Mouse (Mus musculus): ENCODE data around the gene Efcab14. TPM values are rescaled to one million over a fixed set of nuclear protein-coding genes. Genes with fewer than 3 reads are reported as not detected.

Efcab14 gene
- 40.5 TPM for polyA plus RNA-seq (2015; fragmentation: Illumina TruSeq; extraction: RNeasy Lipid Tissue Mini Kit (QIAGEN cat#74804); ENCODE audit: low read depth, low replicate concordance)

GRCm38 (mm10) chr4:115737551-115738041, at the start of gene Efcab14:
Gene Efcab14, plus strand, starts transcription at chr4:115737744.

DNA sequence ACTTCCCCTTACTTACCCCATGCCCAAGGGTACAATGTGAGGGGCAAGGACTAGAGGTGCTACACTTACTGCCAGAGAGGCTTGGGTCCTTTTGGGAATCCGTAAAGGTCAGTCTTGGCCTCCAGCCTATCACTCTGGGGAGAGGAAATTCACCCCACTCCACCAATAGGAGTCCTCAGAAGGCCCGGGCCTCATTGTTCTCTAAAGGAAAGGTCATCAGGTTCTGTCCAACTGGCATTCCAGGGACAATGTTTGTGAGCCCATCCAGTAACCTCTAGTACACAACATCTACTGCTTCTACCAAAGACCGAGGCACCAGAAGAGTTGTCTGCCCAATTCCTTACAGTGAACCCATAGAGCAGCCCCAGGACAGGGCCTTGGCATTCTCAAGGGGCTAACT, 43.4 kb downstream of the Efcab14 start, which contains the start of gene Tex38:
Gene Tex38, minus strand, starts transcription at position 101 of the 400 bp plus-strand sequence.

DNA sequence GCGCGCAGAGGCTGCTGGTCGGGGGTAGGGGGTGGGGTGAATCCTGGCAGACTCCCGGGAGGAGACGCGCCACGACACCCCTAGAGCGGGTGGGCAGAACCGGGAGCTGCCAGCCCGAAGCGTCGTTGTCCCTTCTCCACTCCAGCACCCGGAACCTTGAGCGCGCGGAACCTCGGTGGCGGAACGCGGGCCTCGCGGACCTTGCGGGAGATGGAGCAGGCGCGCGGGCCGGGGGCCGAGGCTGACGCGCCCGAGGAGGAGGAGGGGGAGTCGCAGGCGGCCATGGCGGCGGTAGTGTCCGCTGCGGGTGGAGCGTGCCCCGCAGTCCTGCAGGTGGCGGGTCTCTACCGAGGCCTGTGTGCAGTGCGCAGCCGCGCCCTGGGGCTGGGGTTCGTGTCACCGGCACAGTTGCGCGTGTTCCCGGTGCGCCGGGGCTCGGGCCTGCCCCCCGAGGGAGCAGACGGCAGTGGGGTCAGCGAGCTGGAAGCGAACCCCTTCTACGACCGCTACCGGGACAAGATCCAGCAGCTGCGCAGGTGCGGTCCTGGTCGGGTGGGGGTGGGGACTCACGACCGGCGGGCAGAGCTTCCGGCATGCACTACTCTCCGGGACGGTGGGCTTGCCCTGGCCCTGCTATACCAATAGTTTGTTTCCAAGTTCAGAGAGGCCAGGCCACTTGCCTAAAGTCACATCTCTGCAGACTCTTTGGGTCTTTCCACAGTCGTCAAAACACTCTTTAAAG, 47.4 kb downstream of the Efcab14 start, which contains the start of gene Atpaf1:
Gene Atpaf1, plus strand, starts transcription at position 44 of the 742 bp plus-strand sequence.

Other genes with a start within 250 kb of the Efcab14 start
- 0.18 TPM for gene Cyp4a14, start 241.6 kb upstream of the Efcab14 start, polyA plus RNA-seq (2015; fragmentation: Illumina TruSeq; extraction: RNeasy Lipid Tissue Mini Kit (QIAGEN cat#74804); ENCODE audit: low read depth, low replicate concordance)
- not detected for gene Cyp4a10, start 219.5 kb upstream of the Efcab14 start, polyA plus RNA-seq (2015; fragmentation: Illumina TruSeq; extraction: RNeasy Lipid Tissue Mini Kit (QIAGEN cat#74804); ENCODE audit: low read depth, low replicate concordance)
- gene Cyp4a31, start 174.1 kb upstream of the Efcab14 start, polyA plus RNA-seq (2015; fragmentation: Illumina TruSeq; extraction: RNeasy Lipid Tissue Mini Kit (QIAGEN cat#74804); ENCODE audit: low read depth, low replicate concordance): not detected
- gene Cyp4a32, start 136.8 kb upstream of the Efcab14 start, polyA plus RNA-seq (2015; fragmentation: Illumina TruSeq; extraction: RNeasy Lipid Tissue Mini Kit (QIAGEN cat#74804); ENCODE audit: low read depth, low replicate concordance): not detected
- 1.0 TPM for gene Cyp4b1, start 90.0 kb upstream of the Efcab14 start, polyA plus RNA-seq (2015; fragmentation: Illumina TruSeq; extraction: RNeasy Lipid Tissue Mini Kit (QIAGEN cat#74804); ENCODE audit: low read depth, low replicate concordance)
- gene Tex38, start 43.3 kb downstream of the Efcab14 start, polyA plus RNA-seq (2015; fragmentation: Illumina TruSeq; extraction: RNeasy Lipid Tissue Mini Kit (QIAGEN cat#74804); ENCODE audit: low read depth, low replicate concordance): not detected
- gene Atpaf1, start 47.1 kb downstream of the Efcab14 start, polyA plus RNA-seq (2015; fragmentation: Illumina TruSeq; extraction: RNeasy Lipid Tissue Mini Kit (QIAGEN cat#74804); ENCODE audit: low read depth, low replicate concordance): 81.5 TPM
- gene Mob3c, start 90.3 kb downstream of the Efcab14 start, polyA plus RNA-seq (2015; fragmentation: Illumina TruSeq; extraction: RNeasy Lipid Tissue Mini Kit (QIAGEN cat#74804); ENCODE audit: low read depth, low replicate concordance): 4.1 TPM
- 33.0 TPM for gene Mknk1, start 101.5 kb downstream of the Efcab14 start, polyA plus RNA-seq (2015; fragmentation: Illumina TruSeq; extraction: RNeasy Lipid Tissue Mini Kit (QIAGEN cat#74804); ENCODE audit: low read depth, low replicate concordance)
- 0.28 TPM for gene Kncn, start 146.7 kb downstream of the Efcab14 start, polyA plus RNA-seq (2015; fragmentation: Illumina TruSeq; extraction: RNeasy Lipid Tissue Mini Kit (QIAGEN cat#74804); ENCODE audit: low read depth, low replicate concordance)
- gene 6430628N08Rik, start 152.9 kb downstream of the Efcab14 start, polyA plus RNA-seq (2015; fragmentation: Illumina TruSeq; extraction: RNeasy Lipid Tissue Mini Kit (QIAGEN cat#74804); ENCODE audit: low read depth, low replicate concordance): 0.28 TPM
- gene Dmbx1, start 202.2 kb downstream of the Efcab14 start, polyA plus RNA-seq (2015; fragmentation: Illumina TruSeq; extraction: RNeasy Lipid Tissue Mini Kit (QIAGEN cat#74804); ENCODE audit: low read depth, low replicate concordance): 0.31 TPM